Mouse (Mus musculus) embryonic fibroblast, embryonic 13.5 days (primary cell): ENCODE measurements around the gene Zfp239. TPM values are rescaled to one million over a fixed set of nuclear protein-coding genes. Genes with fewer than 3 reads are reported as not detected.
"Not testable (repeated sequence)": the region's sequence is repeated elsewhere in the genome, so short reads cannot be mapped to it uniquely, and the experiment has no call there.

Source experiments
- H3K27ac ChIP-seq: 2 replicates; pipeline ENCODE4 v1.5.1; 2012; ENCODE audit warnings: low read length, control low read depth, inconsistent platforms; ENCODE audit not compliant: insufficient read depth
- H3K4me1 ChIP-seq: 2 replicates; pipeline ENCODE4 v1.6.1; 2011; ENCODE audit warnings: low read length; ENCODE audit not compliant: control insufficient read depth, insufficient read depth
- H3K4me3 ChIP-seq: 2 replicates; pipeline ENCODE4 v1.5.1; 2011; ENCODE audit warnings: mild to moderate bottlenecking, control low read depth, low read length; ENCODE audit not compliant: insufficient read depth
- CTCF ChIP-seq: IDR thresholded peaks from 2 replicates; pipeline ENCODE4 v1.5.1; 2011; ENCODE audit warnings: mild to moderate bottlenecking, control low read depth, low read length, moderate library complexity, borderline replicate concordance; ENCODE audit not compliant: insufficient read depth
- POLR2A ChIP-seq: IDR thresholded peaks from 2 replicates; pipeline ENCODE4 v1.6.1; 2011; ENCODE audit warnings: low read depth, mild to moderate bottlenecking, control low read depth, low read length, moderate library complexity
- polyA plus RNA-seq: library from polyadenylated mRNA; stranded (reverse); fragments of >200 nt; gene quantifications from 2 replicates; pipeline ENCODE4 v1.2.4, GENCODE M21; 2011; ENCODE audit warnings: low read depth; ENCODE audit not compliant: missing spikeins, insufficient read length

Zfp239 gene
- polyA plus RNA-seq, 1 experiment: 5.5 TPM

DNA sequence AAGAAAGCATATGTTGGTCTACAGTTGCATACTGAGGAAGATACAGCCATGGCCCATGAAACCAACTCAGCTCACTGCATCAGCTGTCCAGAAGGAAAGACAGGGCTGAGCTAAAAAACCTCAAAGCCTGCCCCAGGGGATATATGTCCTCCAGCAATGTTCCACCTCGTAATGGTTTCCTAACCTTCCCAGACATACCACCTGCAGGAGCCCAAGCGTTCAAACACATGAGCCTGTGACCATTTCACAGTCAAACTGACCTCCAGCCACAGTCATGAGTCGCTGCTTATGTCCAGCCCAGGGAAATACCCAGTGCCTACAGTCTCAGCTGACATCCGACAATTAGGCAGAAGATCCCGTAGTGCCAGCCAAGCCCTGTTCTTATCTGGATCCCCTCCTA is 13.3 kb upstream of the Zfp239 start:
- Histone ChIP-seq H3K4me1 (no peaks in the 10 kb centered on the region), H3K4me3 (no peak overlapping the region), H3K27ac (no peak overlapping the region)
- no peak for TF ChIP-seq POLR2A

GRCm38 (mm10) chr6:117851747-117852146 is 10.2 kb upstream of the Zfp239 start:
- no peak overlapping the region for H3K4me3 ChIP-seq
- TF ChIP-seq POLR2A (no peak), CTCF (no peak)
- H3K27ac ChIP-seq: no peak overlapping the region

DNA sequence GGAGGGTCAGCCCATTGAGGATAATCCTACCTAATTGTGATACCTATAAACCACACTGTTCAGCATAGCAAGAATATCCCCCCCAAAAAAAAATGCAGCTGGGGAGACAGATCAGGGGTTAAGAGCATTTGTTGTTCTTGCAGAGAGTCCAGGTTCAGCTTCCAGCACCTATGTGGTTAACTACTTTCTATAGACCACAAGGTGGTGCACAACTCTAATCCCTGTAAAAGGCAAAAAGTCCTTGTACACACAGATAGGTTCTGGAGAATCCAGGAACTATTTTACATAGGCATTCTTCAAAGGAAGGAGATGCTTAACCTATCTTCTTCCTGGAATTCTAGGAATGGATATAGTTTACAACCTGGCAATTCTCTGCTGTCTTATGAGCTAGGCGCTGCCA is 3.9 kb upstream of the Zfp239 start:
- no peak for TF ChIP-seq CTCF
- TF ChIP-seq POLR2A: no peak
- Histone ChIP-seq H3K27ac (no peak overlapping the region), H3K4me1 (no peaks in the 10 kb centered on the region), H3K4me3 (no peak overlapping the region)

More at GRCm38 (mm10) chr6:117851747-117852146, 10.2 kb upstream of the Zfp239 start:
- H3K4me1 ChIP-seq: no peaks in the 10 kb centered on the region

GRCm38 (mm10) chr6:117862465-117862864 is 565 bp downstream of the Zfp239 start:
- Histone ChIP-seq H3K27ac (no peak overlapping the region), H3K4me1 (no peaks in the 10 kb centered on the region), H3K4me3 (no peak overlapping the region)
- no peak for TF ChIP-seq CTCF
- no peak for TF ChIP-seq POLR2A

DNA sequence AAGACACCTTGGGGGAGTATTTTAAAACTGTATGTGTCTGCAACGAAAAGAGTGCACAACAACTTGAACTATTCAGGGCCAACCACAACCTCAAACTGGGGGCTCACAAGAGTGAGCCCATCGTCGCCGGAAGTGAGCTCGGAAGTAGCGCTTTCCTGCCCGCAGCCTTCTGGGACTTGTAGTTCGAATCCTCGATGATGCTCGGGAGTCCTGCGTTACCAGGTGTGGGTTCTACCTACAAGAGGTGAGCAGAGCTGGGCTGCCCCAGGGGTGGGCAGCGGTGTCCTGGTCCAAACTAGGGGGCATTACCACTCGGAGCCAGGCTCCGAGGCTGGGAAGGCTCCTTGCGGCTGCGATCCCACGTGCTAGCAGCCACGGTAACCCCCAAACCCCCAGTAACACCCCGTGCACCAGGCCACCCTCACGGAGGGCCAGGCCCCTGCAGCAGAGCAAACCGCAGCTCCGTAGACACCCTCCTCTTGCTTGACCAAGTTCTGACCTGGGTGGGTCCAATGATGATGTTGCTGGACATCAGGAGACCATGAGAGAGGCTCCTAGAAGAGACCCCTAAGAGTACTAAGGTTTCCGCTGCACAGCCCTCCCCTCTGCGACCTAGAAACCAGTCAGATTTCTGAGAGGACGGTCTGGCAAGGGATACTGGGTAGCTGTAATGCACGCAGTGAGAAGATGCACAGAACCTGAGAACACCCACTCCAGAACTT is 1.2 kb downstream of the Zfp239 start:
- Histone ChIP-seq H3K4me1 (no peaks in the 10 kb centered on the region), H3K4me3 (peak overlapping the region; percentile 90), H3K27ac (no peak overlapping the region)
- TF ChIP-seq POLR2A (peak; percentile 43), CTCF (no peak)

- no peak for TF ChIP-seq POLR2A
- TF ChIP-seq CTCF: no peak
- H3K4me3 ChIP-seq: peak overlapping the region; percentile 90
- H3K27ac ChIP-seq: no peak overlapping the region
These were observed 1.9 kb downstream of the Zfp239 start for GRCm38 (mm10) chr6:117863751-117864150.

DNA sequence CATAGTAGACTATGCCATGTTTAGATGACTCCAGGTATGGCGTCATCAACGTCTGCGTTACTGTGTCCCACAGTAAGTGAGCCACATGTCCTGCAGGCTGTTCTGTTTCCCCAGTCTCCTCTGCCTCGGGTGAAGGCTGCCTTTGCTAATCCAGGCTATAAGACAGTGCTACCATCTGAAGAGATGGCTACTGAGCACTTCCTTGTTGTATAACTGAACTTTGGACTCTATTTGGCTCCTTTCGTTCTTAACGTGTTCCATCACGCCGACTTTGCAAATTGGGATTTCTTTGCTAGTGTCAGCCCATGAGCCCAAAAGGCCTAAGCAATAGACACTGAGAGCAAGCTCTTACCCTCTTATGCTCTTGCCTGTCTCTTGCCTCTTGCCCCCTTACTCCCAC is 6.3 kb downstream of the Zfp239 start:
- Histone ChIP-seq H3K4me3 (no peak overlapping the region), H3K27ac (no peak overlapping the region), H3K4me1 (no peaks in the 10 kb centered on the region)
- no peak for TF ChIP-seq CTCF
- no peak for TF ChIP-seq POLR2A

More at GRCm38 (mm10) chr6:117863751-117864150, 1.9 kb downstream of the Zfp239 start:
- H3K4me1 ChIP-seq: no peaks in the 10 kb centered on the region

DNA sequence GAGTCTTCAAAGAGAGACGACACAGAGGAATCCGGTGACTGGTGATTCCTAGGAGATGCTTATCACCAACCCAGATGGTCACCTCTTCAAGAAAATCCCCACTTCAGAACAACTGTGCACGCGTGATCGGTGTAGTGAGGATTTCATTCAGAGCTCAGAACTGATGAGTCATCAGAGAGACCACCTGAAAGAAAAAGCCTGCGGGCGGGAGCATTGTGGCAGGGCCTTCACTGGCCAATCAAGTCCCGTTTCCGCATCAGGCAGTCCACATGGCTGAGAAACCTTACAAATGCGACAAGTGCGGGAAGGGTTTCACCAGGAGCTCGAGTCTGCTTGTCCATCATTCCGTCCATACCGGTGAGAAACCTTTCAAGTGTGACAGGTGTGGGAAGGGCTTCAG is 9.1 kb downstream of the Zfp239 start:
- Histone ChIP-seq H3K27ac (no peak overlapping the region), H3K4me3 (no peak overlapping the region), H3K4me1 (no peaks in the 10 kb centered on the region)
- TF ChIP-seq CTCF (no peak), POLR2A (no peak)

- not testable (repeated sequence) for H3K4me1 ChIP-seq, H3K4me3 ChIP-seq, H3K27ac ChIP-seq
These were observed 11.6 kb downstream of the Zfp239 start for GRCm38 (mm10) chr6:117873450-117873849.

- TF ChIP-seq CTCF: no peak
- no peak for TF ChIP-seq POLR2A
These were observed 12.9 kb downstream of the Zfp239 start for GRCm38 (mm10) chr6:117874621-117875281.

More at GRCm38 (mm10) chr6:117874621-117875281, 12.9 kb downstream of the Zfp239 start:
- Histone ChIP-seq H3K27ac (no peak overlapping the region), H3K4me3 (no peak overlapping the region), H3K4me1 (no peaks in the 10 kb centered on the region)
